Mouse (Mus musculus): Measurements from ENCODE around the gene Pagr1b.

DNA sequence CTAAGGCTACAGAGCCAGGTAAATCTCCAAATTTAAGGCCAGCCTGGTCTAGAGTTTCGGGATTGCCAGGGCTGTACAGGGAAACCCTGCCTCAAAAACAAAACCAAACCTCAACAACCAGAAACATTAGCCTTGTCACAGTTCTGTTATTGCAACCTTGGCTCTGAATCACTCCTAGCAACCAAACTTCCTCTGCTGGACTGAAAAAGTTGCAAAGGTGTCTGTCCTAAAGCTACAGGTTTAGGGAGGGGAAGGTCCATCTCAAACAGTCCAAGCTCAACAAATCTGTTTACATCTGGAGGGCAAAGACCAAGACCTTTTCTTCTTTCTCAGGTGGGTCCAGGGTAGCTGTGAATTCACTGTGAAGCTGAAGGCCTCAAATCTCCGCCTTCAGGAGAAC lies 5.2 kb downstream of the Pagr1b start:
- no peak for TF ChIP-seq CTCF (conservative IDR thresholded peaks at IDR 0.05; ENCODE audit: low read length)
- no peak for TF ChIP-seq POU5F1 (IDR thresholded peaks at IDR 0.05; ENCODE audit: borderline replicate concordance, low read length)
- TF ChIP-seq NANOG (IDR thresholded peaks at IDR 0.05; ENCODE audit: borderline replicate concordance, low read length), result no peak

Data from E14TG2a.4 (cell line).